Mouse (Mus musculus) Muller cell, postnatal 12 days (primary cell): Measurements from ENCODE around the gene Rfk.

Experiments used
- DNase-seq: peaks from one replicate; pipeline ENCODE4 v3.0.0-alpha.2; 2015; ENCODE audit errors: inconsistent ontology term

Rfk gene

DNA sequence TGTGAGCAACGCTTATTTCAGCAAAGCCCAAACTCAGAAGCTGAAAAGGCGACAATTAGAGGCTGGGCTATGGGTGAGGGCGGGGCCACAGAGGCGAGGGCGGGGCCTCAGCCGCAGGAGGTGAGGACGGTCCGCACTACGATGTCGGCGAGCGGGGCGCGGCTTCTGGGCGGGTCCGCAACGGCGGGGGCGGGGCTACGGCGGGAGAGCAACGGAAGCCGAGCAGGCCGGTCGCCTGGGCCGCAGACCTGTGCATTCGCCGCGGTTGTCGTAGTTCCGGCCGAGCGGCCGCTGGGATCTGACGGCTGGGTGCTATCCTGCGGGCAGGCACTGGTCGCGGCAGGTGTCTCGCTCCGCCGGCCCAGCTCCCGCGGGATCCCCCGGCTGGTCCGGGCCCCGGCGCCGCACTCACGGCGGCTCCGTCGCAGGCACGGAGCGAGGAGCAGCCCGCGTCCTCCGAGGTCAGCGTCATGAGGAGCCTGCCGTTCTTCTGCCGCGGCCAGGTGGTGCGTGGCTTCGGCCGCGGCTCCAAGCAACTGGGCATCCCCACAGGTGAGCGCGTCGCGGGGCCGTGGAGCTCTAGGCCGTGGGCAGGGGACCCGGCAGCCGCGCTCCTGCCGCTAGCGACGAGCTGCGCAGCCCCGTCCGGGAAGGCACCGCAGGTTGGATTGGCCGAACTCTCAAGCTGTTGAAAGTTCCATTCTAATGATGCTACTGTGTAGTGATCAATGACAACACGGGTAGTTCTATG is at the start of gene Rfk:
Gene Rfk, plus strand, starts transcription at position 203 of the 751 bp plus-strand sequence.
- DNase-seq, result peak; percentile 96

DNA sequence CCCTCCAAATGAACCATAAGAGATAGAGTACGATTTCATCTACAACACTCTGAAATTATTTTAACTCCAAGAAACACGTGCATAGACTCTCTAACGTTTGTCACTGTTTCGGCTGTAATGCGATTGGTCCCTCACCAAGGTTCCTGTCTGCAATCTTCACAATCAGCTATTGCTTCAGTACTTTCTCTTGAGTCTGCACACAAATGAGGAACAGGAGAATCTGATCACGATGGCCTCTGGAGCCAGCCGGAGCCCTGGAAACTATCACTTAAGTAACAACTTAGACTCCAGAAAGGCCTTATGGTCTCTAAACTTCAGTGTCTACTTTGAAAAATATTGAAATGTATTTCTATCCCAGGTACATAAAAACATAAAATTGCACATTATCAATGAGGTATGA is 49.0 kb upstream of the Rfk start:
- no peak for DNase-seq

DNA sequence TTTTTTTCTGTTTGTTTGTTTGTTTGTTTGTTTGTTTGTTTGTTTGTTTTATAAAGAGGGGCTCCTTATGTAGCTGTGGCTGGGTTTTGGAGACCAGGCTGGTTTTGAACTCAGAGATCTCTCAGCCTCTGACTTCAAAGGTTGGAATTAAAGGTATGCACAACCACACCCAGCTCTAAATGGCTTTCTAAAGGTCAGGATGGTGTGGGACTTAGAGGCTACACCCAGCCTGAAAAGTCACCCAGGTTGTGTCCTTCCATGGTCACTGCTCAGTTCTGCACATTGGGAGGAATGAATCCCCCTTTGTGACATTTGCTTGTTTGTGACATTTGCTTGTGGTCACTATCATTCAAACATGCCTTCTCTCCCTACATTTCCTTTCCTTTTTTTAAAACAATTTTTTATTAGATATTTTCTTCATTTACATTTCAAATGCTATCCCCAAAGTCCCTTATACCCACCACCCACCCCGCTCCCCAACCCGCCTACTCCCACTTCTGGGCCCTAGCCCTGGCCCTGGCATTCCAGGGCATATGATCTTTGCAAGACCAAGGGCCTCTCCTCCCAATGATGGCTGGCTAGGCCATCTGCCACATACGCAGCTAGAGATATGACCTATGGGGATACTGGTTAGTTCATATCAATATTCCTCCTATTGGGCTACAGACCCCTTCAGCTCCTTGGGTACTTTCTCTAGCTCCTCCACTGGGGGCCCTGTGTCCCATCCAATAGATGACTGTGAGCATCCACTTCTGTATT is 46.9 kb upstream of the Rfk start:
- no peak for DNase-seq

DNA sequence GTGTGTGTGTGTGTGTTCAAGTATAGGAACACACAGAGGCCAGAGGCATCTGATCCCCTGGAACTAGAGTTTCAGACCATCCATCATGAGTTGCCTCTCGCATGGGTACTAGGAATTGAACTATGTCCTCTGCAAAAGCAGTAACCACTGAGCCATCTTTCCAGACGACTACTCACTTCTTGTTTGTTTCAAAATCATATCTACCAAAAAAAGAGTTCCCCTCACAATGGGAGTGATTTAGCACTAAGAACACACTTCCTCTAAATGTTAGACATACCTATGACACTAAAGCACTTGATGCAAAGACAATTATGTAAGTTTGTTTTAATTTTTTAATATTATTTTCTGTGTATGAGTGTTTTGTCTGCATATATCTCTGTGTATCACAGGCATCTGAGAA is 46.0 kb upstream of the Rfk start:
- DNase-seq, result no peak

DNA sequence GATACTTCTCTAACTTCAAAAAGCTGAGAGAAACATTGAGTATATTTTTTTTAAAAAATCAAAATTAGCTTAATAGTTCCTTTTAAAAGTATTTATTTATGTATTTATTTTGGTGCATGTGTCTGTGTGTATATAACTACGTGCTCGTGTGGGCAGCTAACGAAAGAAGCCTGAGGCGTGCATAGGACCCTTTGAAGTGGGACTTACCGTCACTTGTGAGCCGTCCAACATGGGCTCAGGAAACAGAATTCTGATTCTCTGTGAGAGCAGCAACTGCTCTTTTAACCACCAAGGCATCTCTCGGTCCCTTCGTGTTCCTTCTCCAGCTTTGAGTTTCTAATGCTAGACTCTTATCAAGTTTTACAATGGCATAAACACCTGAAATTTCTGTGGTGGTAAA is 40.1 kb upstream of the Rfk start:
- DNase-seq, result no peak

DNA sequence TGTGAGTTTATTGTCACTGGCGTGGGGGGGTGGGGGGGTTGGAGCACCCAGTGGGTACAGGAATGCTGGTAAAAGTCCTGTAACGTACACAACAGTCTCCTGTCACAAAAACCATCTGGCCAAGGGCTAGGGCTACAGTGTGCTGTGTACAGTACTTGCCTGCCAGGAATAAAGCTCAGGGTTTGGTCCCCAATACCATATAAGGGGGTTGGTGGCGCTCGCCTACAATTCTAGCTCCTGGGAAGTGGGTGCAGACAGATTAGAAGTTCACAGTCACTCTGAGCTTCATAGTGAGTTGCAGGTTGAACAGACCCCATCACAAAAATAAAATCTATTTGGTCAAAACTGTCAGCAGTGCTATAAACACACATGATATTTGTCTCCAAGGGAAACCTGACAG is 39.5 kb upstream of the Rfk start:
- no peak for DNase-seq

DNA sequence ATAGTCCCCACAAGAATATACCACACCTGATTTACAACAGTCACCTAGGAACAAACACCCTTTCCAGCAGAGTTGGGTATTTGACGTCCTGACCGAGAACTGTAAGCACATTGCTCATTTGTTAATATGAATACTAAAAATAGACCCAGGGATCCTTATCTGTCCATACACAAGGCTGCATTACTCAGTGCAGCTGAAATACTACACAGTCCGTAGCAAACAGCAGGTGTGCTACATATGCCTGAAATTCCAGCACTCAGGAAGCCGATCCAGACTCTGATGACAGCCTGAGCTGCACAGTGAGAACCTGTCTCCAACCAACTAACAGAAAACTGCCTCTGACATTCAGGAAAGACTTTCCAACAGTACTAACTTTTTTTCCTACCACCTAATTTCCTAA is 39.0 kb upstream of the Rfk start:
- no peak for DNase-seq

DNA sequence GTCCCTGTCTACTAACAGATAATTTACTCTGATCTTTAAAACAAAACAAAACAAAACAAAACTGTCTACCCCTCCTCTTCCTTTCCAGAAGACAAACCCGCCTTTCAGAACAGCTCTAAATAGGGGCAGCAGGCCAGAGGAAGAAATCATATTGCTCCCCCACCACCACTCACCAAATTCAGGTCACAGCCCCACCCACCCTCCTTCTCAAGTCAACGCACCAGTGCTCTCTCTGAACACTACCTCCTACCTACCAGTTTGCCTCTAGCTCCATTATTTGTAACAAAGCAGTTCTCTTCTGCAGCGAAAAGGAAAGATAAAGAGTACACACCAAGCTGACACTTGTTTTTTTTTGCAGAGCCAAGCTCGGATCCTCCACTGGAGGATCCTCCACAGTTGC is 38.5 kb upstream of the Rfk start:
- DNase-seq, result no peak

DNA sequence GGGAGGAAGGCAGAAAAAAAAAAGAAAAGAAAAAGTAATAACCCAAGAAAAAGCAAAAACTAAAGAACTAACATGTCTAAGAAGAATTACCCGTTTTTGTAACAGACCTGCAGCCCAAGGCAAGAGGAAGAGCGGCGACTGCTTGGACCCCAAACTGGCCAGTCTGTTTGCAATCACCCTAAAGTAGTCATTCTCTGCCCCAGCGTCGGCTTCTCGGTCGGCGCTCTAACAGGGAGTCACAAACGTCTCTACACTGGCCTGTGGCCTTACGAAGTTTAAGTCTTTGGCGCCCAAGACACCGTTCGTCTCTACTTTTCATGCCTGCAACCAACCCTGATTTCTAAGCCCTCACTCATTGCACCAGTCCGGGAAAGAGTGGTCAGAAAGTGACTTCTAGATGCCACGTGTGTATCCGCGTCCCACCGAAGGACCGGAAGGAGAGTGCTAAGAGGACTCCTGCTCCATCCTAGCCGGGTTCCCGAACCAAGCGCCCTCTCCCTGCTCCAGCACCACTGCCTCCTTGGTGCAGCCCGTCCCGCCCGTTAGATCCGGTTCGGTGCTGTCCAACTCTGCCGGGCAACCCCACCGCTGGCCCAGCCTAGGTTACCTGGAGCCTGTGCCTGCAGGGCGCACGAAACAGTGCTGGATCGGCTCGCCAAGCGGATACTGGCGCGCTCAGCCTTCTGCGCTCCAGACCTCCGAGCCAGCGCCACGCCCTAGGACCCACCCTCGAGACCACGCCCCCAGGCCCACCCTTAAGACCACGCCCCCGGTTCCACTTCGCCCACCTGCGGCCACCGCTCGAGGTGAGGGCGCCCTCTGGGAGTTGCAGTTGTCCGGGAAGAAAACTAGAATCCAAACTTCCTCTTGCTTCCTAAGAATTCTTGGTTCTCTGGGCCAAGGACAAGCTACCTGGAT is 37.6 kb upstream of the Rfk start:
- DNase-seq, result peak; percentile 82

DNA sequence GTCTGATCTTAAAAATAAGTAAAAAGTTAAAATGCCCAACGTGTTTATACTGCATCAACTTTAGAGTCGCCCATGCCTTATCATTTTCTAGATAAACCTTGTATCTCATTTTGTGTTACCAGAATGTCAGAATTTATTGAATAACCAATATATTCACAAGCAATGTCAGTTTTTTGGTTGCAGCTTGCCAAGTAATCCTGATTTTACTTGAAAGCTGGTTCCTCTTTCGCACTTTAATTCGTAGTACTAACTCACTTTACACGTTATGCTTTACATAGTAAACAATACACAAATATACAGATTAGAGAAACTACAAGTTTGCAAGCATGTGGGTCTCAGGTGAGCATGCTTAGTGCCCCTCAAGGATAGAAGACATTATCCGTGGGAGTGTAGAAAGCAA is 36.9 kb upstream of the Rfk start:
- DNase-seq, result no peak

DNA sequence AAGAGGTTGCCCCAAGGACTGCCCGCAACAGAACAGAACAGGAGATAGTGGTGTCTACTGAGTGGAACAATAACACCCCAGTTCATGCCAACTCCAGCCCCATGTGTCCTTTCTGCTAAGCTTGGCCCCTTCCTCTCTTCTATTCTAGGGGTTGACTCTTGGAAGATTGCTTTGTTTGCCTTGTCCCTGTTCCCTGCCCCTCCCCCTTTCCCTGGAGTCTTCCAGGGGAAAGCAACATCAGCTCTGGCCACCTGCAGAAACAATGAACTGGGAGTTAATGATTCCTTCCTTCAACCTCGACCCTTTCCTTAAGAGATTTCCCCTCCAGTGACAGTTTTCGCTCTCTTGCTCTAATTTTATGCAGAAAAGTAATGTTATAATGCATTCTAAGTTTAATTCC is 36.5 kb upstream of the Rfk start:
- DNase-seq, result no peak

DNA sequence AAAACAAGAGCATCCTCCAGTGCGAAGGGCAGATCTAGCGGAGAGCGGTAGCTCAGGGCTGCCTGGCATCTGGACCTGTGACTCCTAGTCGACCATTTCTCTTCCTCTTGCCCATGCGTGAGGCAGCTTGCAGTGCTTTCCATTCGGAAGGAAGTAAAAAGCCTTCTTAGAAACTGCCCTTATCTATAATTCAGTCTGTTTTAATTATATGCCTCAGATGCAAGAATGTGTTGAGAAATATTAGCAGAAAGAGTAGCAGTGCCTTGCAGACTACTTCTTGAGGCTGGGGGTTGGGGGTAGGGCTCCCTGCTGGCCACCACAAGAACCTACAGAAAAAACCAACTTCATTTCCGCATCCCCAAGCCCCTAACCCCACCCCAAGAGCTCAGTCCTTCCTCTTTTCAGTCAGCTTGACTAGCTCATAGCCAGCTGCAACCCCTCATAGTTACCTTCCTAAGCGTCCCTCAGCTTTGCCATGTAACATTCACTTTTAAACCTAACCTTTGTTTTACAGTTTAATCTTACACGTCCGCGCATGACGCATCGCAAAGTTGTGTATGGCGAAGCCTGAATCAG is 34.4 kb upstream of the Rfk start:
- no peak for DNase-seq

DNA sequence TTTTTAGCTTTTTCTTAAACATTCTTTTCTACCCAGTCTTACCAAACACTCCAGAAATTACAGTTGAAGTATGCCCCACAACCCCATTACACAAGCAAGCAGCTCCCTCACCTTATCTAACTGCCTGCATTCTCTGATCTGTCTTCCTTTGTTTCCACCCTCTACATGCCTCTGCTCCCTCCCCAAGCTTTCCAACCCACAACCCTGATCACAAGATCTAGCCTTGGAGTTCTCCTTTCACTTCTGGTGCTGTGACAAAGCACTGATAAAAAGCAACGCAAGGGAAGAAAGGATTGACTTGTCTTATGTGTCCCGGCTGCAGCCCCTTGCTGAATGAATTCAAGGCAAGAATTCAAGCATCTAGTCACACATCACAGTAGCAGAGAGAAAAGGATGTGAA is 32.7 kb upstream of the Rfk start:
- DNase-seq, result no peak

DNA sequence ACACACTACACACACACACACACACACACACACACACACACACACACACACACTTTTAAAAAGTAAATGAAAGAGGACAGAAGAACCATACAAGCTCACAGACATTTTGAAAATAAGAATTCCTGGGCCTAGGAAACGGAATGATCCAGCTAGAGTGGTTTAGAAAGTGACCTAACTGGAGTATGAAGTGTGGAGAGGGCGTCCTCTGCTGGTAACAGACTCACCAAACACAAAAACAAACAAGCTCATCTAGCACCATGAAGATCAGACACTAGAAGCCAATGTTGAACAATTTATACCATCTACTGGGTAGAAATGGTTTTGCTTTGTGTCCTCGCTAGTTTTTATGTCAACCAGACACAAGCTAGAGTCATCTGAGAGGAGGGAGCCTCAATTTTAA is 29.1 kb upstream of the Rfk start:
- DNase-seq, result peak; percentile 30

DNA sequence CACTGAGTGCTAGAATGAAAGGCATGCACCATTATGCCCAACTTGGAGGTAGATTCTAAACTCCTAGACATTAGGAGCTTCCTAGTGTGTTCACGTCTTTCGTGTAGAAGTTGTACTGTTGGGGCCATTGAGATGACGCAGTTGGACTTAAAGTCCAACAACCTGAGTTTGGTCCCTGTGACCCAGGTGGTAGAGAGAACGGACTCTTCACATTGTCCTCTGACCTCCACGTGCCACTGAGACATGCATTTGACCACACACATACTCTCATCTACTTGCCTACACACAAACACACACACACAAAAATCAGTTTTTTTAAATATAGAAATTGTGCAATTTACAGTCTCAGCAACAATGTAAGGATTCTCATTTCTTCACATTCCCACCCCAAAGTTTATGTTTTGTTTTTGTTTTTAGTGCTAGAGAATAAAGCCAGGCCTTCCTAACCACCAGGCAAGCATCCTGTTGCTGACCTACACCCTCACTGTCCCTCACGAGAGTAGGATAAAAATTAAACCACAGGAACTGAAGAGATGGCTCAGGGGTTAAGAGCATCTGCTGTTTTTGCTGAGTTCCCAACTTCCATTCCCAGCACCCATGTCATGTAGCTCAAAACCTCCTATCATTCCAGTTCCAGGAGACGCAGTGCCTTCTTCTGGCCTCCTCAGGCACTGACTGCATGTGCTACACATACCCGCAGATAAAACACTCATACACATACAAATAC is 27.3 kb upstream of the Rfk start:
- no peak for DNase-seq

DNA sequence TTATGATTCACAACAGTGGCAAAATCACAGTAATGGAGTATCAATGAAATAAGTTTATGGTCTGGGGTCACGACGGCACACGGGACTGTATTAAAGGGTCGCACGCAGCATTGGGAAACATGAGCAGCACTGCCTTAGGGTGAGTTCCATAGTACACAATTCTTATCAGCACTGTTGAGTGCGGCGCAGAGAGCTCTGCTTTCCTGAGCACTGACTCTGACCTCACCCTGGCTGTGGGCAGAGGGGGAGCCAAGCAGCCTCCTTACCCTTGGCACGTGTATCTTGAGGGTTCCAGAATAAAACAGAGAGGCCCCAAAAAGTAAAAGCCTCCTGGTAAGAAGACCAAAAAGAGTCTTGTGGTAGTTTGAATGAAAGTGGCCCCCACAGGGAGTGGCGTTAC is 25.3 kb upstream of the Rfk start:
- no peak for DNase-seq

DNA sequence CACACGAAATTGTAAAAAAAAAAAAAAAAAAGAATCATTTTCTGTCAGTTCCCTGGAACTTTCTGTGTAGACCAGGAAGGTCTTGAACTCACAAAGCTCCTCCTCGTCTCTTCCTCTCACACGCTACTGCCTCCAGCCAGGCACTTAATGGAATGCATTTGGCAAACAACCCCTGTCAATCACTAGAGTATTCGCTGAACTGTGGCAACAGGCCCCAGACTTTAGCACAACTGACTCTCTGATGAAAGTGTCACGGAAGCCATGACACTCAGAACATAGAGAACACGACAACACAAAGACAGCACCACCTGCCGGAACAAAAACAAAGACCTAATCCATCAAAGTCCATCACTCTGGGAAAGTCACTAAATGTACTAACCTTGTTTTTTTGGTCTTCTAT is 24.3 kb upstream of the Rfk start:
- no peak for DNase-seq

DNA sequence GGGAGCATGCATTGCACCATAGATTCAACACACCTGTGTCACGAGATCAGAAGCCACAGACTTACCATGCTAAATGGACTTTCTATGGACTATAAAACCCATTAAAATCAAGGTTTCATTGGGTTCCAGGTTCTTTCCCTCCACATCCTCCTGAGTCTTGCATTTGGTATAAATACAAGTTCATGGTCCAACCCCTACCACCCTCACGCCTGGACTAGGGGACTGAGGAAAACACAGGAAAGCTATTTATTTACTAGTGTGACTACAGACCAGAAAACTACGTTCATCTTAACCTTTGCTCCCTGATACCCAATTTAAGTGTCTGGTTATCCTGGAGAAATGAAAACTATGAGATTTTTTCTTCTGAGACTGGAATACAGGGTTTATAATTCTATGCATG is 21.1 kb upstream of the Rfk start, which contains the start of gene Gcnt1:
Gene Gcnt1, minus strand, starts transcription at position 144 of the 400 bp plus-strand sequence.
- DNase-seq, result no peak

DNA sequence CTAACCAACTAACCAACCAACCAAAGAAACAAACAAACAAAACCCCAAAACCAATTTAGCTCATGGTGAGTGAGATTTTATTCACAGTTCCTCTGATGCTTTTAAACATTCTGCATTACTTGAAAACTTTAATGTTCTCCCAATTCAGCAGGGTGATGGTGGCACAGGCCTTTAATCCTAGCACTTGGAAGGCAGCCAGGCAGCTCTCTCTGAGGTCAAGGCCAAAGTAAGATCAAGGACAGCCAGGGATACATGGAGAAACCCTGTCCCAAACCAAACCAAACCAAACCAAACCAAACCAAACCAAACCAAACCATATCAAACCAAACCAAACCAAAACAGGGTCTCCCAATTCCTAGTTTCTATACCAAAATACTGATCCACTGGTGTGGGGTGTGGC is 15.0 kb upstream of the Rfk start:
- no peak for DNase-seq

DNA sequence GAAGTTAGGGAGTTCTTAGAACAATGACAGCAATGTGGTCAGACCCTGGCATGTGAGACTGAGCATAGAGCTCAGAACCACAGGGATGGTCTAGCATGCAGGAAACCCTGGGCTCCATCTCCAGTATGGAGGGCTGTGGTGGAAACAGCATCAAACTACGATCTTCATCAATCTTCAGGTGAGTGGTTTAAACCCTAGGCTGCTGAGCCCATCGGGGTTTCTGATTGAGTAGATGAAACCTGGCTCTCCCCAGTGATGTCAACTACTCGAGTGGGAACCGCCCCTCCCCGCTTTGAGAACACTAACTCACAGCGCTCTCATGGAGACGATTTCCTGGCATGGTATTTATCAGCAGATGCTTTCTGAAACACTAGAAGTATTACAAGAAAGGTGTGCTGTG is 13.3 kb upstream of the Rfk start:
- DNase-seq, result no peak

DNA sequence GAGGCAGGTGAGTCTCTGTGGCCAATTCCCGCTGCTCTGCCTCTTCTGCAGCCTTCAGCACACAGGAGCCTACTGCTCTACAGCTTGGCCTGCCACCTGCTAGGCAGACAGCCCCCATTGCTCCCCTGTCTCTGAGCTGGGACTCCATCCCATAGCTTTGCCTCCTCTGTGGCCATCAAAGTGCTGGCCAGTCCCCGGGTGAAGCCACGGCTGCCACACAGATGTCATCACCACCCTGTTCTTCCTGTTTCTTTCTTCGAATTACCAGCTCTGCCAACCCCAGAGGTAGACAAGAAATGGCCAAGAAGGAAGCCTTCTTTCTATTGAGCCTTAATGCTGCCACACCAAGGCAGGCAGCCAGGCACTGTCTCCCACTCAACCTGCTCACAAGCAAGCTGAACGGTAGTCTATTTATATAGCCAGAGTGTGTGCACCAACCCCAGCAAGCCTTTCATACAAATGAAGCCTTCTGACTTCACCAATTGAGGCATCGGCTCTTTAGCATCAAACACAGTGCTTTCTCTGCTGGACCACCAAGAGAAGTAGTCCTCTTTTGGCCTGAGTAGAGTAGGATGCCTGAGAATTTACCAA is 10.9 kb upstream of the Rfk start:
- DNase-seq, result no peak
